Mouse (Mus musculus): ENCODE data around the gene Tvp23b. TPM values are rescaled to one million over a fixed set of nuclear protein-coding genes. Genes with fewer than 3 reads are reported as not detected.

The Tvp23b gene
- polyA plus RNA-seq, 1 experiment, result 18.5 TPM

- WGBS, result 50% methylated on average over 11 of the region's 11 CpGs
- no peak for DNase-seq (ENCODE audit: low read depth, low spot score)
Observed at GRCm38 (mm10) chr11:62934795-62935514, 55.7 kb downstream of the Tvp23b start.

- WGBS, result 67% methylated on average over 6 of the region's 6 CpGs
- DNase-seq (ENCODE audit: low read depth, low spot score), result no peak
Observed at GRCm38 (mm10) chr11:62937986-62938385, 58.7 kb downstream of the Tvp23b start.

DNA sequence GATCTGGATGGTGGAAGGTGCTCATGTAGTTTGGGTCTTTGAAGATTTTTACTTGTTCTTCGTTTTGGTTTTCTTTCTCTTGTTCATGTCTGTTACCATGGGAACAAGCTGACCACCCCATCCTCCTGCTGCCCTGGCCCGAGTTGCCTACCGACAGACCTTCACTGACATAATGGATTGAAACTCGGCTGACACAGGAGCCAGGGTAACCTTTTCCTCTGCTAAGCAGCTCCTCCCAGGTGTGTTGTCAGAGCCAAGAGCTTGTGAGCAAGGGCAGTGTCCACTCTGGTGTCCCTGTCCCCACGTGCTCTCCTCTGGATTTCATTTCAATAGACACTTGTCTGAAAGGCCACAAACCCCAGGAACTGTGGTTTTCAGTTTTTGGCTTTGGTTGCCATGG lies 59.7 kb downstream of the Tvp23b start:
- no peak for DNase-seq (ENCODE audit: low read depth, low spot score)
- 75% methylated on average over 5 of the region's 5 CpGs for WGBS

GRCm38 (mm10) chr11:62940176-62940575 lies 60.9 kb downstream of the Tvp23b start:
- no peak for DNase-seq (ENCODE audit: low read depth, low spot score)
- 72% methylated on average over 3 of the region's 3 CpGs for WGBS

DNA sequence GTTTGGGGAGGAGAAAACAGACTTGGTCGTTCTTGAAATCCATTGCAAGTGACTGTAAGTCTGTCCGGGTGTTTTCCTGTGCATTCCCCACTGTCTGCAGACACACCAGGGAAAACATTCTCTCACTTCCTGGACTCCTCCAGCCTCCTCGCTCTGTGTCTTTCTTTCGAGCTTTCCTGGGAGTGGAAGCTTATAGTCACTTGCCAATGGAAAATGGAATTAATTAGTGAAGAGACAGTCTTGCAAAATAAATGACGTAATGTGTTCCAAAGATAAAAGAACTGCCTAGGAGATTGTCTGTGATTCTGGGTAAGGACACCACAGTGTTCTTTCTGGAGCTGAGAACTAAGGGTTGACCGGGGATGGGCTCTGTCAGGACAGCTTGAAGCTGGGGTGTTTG lies 64.3 kb downstream of the Tvp23b start:
- 52% methylated on average over 6 of the region's 6 CpGs for WGBS

DNA sequence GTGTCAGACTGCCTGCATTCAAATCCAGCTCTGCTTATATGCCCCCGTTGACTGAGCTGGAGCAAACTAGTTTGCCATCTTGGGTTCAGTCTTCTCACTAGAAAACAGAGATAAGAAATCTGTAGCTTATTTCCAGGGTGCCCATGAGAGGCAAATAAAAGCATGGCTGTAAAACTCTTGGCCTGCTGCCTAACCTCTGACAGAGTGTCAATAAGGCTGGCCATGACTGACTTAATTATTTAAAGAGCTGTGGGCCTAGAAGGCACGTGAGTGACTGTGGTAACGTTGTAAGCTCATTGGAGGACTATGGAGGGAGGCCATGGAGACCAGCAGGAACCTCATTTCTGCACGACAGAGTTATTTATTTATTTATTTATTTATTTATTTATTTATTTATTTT lies 66.3 kb downstream of the Tvp23b start:
- peak; percentile 66 for DNase-seq (ENCODE audit: low read depth, low spot score)
- WGBS, result 34% methylated on average over 4 of the region's 4 CpGs

More for the DNA sequence above, 64.3 kb downstream of the Tvp23b start:
- DNase-seq (ENCODE audit: low read depth, low spot score), result no peak

- whole genome bisulfite sequencing, result 97% methylated on average over 1 of the region's 1 CpGs
- DNase-seq (ENCODE audit: low read depth, low spot score), result no peak
Observed at GRCm38 (mm10) chr11:62949548-62949947, 70.3 kb downstream of the Tvp23b start.

DNA sequence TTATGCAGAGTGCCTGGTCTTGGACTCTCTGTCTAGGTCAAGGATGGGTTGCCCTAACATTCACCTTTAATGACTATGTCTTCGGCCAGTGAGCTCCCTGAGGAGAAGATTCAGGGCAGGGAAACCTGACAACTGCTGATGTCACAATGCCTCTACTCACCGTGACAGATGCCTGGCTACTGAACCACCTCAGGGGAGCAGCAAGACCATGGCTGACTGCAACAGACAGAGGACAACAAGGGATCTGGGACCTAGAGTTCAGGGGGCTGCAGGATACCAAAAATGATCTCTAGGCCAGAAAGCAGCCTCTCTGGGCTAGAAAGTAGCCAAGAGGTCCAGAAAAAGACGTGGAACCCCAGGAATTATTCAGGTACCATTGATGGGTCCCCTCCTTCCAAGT lies 71.8 kb downstream of the Tvp23b start, which contains the start of gene Cdrt4:
Gene Cdrt4, plus strand, starts transcription at position 182 of the 400 bp plus-strand sequence.
- 81% methylated on average over 3 of the region's 3 CpGs for WGBS
- DNase-seq (ENCODE audit: low read depth, low spot score), result no peak

- DNase-seq (ENCODE audit: low read depth, low spot score), result no peak
- 56% methylated on average over 2 of the region's 3 CpGs for WGBS
Observed at GRCm38 (mm10) chr11:62954766-62955165, 75.5 kb downstream of the Tvp23b start.

DNA sequence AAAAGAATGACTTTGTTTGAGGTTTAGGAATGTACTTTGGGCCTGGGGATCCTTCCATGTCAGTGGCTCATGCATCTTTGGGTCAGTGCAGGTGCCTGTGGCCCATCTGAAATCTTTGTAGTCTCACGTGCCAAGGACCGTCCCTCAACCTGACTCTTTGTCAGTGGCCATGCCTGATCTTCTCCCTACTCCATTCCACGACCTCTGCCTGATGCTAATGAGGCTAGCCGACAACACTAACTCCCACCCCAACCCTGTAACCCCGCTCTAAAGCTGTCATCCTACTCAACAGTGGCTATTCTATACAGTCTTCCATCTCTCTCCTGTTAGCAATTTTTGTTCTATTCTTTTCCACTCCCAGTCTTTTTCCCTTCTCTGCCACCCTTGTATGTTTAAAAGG lies 75.9 kb downstream of the Tvp23b start:
- DNase-seq (ENCODE audit: low read depth, low spot score), result no peak
- 81% methylated on average over 5 of the region's 5 CpGs for WGBS

DNA sequence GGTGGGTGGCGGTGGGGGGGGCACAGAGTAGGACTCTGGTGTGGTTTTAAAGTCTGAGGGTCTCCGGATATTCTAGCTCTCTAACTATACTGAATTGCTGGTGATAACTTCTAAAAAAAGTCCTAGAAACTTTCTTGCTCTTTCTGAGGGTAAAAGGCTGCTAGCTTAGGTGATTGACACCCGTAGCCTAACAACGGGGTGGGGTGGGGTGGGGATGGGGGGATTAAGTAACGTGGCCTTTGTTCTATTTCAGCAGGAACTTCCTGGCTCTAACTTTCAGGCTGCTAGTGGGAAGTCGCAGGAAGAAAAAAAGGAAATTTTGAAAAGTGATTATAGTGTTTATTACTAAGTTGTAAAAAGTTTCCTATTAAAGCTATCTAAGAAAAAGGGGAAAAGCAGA lies 76.5 kb downstream of the Tvp23b start:
- DNase-seq (ENCODE audit: low read depth, low spot score), result no peak
- 27% methylated on average over 6 of the region's 6 CpGs for WGBS

DNA sequence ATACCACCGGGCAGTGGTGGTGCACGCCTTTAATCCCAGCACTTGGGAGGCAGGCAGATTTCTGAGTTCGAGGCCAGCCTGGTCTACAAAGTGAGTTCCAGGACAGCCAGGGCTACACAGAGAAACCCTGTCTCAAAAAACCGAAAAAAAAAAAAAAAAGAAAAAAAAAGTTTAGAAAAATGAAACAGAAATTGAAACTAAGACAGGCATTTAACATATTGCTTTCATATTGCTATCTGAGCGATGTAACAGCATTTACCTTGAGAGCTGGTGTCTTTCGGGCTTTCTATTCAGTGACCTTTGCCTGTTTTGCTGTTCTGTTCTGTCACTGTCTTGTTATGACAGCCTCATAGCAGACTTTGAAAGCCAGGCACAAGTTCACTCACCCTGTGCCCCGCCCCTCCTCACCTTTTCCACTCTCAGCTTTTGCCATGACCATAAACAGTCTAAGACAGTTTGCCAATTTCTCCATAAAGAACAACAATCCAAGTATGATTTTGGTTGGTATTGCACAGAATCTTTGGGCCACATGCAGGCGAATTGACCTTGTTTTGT lies 78.4 kb downstream of the Tvp23b start:
- WGBS, result 75% methylated on average over 8 of the region's 8 CpGs
- DNase-seq (ENCODE audit: low read depth, low spot score), result peak; percentile 45

DNA sequence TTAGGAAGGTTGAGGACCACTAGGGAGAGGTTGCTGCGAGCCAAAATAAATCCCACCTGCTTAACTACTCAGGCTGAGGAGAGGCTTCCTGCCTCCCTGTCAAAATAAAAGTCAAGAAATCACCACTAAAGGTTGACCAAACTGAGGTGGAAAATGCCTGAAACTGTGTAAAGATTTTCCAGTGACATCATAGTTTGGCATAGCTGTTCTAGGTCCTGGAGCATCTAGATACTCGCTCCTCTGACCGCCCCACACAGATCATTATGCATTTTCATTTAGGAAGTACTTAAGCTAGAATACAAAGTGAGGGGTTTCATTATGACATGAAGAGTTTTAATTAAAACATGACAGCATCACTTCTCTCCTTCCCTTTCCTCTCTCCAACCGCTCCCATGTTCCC lies 84.0 kb downstream of the Tvp23b start:
- no peak for DNase-seq (ENCODE audit: low read depth, low spot score)
- WGBS, result 88% methylated on average over 4 of the region's 4 CpGs

DNA sequence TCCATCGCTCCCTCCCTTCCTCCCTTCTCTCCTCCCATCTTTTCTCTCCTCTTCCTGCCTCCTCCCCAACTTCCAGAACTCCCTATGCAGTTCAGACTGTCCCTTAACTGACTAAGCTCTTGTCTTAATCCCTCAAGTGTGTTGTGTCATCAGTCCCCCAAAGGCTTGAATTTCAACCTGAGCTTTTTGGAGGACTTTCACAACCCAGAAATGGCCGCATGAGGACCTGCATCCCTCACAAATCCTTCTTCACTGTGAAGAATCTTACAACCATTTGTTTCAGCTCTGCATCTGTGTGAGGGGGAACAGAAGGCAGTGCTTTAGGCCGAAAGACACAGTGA lies 87.1 kb downstream of the Tvp23b start:
- DNase-seq (ENCODE audit: low read depth, low spot score), result no peak

More for the DNA sequence above, 87.1 kb downstream of the Tvp23b start:
- WGBS, result 53% methylated on average over 3 of the region's 3 CpGs

Other genes with a start within 250 kb of the Tvp23b start
- gene Lrrc75a, start 230.9 kb upstream of the Tvp23b start, polyA plus RNA-seq (2012; rRNA removed), result 72.9 and 87.9 TPM in 2 replicates
- gene Mmgt2, start 230.8 kb upstream of the Tvp23b start, polyA plus RNA-seq (2012; rRNA removed), result 36.1 and 46.8 TPM in 2 replicates
- gene Zfp287, start 147.6 kb upstream of the Tvp23b start, polyA plus RNA-seq (2012; rRNA removed), result 0.78 and 1.3 TPM in 2 replicates
- not detected in 2 replicates for gene Gm10428, start 126.4 kb upstream of the Tvp23b start, polyA plus RNA-seq (2012; rRNA removed)
- gene Zfp286, start 90.0 kb upstream of the Tvp23b start, polyA plus RNA-seq (2012; rRNA removed), result 0.19 and 0.56 TPM in 2 replicates
- 11.8 and 14.0 TPM in 2 replicates for gene Trim16, start 59.2 kb upstream of the Tvp23b start, polyA plus RNA-seq (2012; rRNA removed)
- gene Fbxw10, start 32.4 kb upstream of the Tvp23b start, polyA plus RNA-seq (2012; rRNA removed), result 0.25 and 0.26 TPM in 2 replicates
- gene Cdrt4, start 71.7 kb downstream of the Tvp23b start, polyA plus RNA-seq (2012; rRNA removed), result not detected in 2 replicates
- gene Tekt3, start 182.2 kb downstream of the Tvp23b start, polyA plus RNA-seq (2012; rRNA removed), result not detected in 2 replicates
- 215 and 297 TPM in 2 replicates for gene Pmp22, start 249.5 kb downstream of the Tvp23b start, polyA plus RNA-seq (2012; rRNA removed)

Measured in large intestine, adult 2 months (tissue).